Mouse (Mus musculus): ENCODE measurements around the gene Dram1.
"Not testable (repeated sequence)": the region's sequence is repeated elsewhere in the genome, so short reads cannot be mapped to it uniquely, and the experiment has no call there.

Gene Dram1

DNA sequence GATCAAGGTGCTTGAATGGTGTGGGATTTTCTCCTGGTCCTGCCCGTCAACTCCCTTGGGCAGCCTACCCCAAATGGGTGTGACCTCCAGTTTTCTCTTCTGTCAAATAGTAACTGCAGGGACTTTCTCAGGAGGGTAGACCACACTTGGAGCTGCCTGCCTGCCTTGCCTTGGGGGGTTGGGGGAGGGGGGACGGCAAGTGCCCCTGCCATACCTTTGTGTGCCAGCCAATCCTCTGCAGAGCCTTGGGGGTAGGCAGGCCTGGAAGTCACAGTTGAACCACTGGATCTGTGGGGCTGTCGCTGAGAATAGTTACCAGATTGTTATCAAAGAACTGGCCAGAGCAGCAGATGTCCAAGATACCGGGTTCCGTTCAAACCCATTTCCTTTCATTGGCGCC, 7.4 kb upstream of the Dram1 start:
- no peak for DNase-seq (ENCODE audit: low read depth, low spot score)

DNA sequence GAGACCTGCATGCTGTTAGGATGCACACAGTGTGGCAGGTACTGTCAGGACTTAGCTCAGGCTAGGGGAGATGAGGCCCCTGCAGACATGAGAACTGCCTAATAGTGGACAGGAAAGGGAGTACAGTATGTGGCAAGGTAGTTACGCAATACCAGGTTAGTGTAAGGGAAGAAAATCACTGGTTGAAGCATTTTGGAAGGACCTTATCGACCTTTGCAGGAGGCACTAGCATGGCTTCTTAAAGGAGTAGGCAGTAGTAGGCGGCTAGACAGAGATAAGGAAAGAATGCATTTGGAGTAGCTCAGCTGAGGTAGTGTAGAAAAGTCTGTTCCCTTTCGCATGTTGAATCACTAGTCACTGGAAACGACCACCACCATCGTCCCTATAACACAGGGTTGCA, 6.9 kb upstream of the Dram1 start:
- DNase-seq (ENCODE audit: low read depth, low spot score), result no peak

DNA sequence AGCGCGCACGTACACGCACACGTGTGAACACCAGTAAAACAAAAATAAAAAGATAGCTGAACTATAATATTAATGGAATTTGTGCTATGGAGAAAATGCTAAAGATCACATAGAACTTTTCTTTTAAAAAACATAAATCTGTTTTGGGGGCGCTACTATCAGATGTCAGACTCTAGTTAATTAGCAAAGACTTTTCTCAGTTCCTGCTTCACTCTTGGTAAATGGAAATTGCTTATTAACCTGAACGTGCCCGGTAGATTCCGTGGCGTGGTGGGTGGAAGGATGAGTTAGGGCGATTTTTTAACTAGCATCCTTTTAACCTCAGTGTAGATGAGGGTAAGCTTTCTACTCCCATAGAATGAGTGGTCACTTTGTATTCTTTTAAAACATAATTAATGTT, 6.4 kb upstream of the Dram1 start:
- DNase-seq (ENCODE audit: low read depth, low spot score), result no peak

DNA sequence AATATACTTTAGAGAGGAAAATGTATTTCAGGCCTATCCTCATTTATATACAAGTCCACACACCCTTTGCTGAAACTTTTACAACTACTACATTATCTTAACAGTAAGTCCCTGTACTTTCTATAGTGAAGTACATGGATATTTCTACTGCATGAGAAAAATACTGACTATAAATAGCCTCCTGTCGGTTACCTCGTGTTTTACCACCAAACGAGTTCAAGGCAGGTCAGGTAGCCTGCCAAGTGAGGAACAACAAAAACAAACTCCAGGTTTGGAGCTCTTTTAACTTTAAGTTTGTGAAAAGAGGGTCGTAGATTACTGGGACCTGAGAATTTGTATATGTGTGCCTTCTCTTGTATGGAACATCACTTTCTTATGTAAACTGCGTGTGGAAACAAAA, 5.2 kb upstream of the Dram1 start:
- no peak for DNase-seq (ENCODE audit: low read depth, low spot score)

DNA sequence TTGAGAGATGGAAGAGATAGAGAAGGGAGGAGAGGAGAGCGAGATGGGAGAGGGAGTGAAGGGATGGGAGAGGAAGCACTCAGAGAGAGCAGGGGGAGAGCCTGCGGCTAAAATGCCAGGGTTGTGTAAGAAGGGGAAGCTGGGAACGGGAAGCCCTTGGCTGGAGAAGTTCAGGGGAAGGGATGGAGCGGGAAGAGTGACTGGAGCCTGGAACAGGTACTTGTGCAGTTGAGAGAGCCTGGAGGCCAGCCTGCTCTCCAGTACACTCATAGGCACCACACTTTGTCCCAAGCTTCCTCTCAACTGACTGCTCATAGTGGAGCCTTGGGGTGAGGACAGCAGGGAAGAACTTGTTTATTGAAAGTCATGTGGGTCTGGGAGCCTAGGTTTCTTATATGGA, 4.6 kb upstream of the Dram1 start:
- no peak for DNase-seq (ENCODE audit: low read depth, low spot score)

DNA sequence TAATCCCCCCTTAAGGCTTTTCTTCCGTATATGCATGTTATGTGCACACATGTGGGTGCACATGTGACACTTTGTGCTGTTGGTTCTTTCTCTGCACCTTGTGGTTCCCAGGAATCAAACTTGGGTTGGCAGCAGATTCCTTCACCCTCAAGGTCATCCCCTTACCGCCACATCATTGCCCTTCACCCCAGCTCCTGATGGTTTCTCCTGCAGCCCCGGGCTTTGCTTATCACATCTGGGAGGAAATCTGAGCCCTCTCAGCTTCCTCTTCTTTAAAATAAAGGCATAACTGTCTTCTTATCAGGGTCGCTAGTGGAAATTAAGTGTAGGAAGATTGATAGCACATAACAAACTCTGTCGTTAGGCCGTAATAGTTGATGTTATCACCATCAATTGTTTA, 3.1 kb upstream of the Dram1 start:
- DNase-seq (ENCODE audit: low read depth, low spot score), result no peak

DNA sequence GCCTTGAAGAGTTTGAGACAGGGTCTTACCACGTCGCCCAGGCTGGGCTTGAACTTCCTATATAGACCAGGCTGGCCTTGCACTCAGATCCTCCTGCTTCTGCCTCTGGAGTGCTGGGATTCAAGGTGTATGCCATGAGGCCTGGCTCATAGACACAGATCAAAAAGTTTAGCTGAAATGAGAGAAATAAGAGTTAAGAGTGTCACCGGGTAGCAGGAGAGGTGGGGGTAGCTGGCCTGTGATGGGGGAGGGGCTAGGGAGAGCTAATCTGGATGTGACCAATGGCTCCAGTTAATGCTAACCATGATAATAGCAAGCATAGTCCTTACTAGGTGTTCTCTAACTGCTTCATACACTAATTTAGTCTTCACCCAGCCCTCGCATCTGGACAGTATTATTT, 2.4 kb upstream of the Dram1 start:
- DNase-seq (ENCODE audit: low read depth, low spot score), result no peak

DNA sequence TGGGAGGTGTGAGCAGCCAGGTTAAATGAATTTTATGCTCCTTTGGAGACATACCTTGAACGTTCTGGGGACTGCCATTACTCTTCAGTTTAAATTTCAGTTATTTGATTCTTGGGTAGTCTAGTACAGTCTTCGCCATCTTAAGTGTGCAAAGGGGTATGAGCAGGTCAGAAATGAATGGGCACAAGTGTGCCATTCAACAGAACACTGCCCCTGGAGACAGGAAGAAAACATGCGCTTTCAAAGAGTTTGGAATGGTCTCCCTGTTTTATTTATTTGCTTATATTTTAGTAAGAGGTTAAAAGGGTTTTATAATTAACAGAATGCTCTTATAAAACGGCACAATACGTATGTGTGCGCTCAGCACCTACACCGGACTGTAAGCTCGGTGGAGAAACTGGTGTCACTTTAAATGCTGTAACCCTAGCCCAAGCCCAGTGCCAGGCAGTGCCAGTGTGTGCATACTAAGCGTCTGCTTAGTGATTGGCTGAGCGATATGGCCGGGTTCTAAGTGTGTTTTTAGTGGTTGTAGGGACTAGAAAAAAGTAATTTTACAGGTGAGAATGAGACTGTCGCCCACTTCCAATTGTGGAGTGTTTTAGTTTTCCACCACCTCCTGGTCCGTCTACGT, 1.7 kb upstream of the Dram1 start:
- DNase-seq (ENCODE audit: low read depth, low spot score), result no peak

DNA sequence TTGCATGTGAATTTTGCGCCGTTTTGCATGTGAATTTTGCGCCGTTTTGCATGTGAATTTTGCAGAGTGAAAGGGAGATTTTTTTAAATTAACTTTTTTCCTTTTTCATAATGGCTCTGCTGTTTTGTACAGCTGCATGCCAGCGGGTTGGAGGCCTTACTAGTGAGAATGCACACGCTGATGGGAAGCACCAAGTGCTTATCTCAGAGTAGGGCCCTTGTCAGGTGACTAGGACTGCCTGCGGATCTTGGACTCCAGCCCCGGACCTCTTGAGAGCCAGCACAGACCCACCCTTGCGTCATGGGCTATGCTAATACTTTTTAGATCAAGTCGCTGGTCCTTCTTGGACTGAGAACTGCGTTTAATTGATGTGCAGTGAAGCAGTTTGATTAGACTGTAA, 1.1 kb upstream of the Dram1 start:
- no peak for DNase-seq (ENCODE audit: low read depth, low spot score)

DNA sequence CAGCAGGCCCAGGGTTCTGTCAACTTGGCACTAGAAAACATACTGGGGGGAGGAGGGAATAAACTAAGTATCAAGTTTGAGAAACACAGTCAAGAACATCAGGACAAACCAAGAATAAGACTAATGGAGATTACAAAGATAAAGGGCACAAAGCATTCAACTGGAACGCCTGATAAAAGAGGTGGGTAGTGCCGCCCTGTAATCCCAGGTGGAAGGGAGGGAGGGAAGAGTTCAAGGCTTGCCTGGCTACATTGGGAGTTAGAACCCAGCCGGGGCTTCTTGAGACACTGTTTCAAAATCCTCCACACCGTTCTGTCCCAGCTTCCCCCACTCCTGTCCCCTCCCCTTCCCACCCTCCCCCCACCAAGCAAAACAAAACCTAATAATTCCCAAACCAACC, 1.2 kb downstream of the Dram1 start:
- no peak for DNase-seq (ENCODE audit: low read depth, low spot score)

DNA sequence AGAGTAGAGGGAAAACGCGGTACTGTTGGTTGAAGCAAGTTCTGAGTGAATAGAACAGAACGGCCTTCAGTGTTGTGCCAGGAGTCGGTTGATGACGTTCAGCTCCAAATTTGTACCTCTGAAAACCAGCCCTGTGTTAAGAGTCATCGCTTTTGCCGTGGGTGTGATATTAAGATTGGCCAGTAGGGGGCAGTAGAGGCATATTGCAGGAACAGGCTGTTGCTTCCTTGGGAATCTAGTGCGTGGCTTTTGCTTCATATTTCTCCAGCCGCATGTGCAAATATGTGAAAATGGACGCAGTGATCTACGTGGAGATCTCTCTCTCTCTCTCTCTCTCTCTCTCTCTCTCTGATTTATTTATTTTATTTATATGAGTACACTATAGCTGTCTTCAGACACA, 2.1 kb downstream of the Dram1 start:
- DNase-seq (ENCODE audit: low read depth, low spot score), result peak; percentile 83

DNA sequence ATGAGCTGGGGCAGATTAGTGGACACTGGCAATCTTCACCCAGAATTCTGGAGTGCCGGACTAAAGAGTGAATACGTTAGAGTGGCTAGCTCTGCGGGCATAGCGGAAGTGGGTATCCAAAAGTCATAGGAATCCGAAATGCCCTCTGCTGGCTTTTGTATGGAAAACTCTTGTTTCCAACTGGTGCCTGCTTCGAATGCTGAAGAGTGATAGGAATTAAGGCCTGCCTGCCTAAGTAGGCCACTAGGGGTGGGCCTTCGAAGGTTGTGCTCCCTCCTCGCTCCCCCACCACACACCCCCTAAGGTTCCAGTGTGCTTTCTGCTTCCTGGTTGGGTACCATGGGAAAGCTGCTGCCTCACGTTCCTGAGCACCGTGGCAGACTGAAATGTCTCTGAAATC, 3.9 kb downstream of the Dram1 start:
- DNase-seq (ENCODE audit: low read depth, low spot score), result no peak

DNA sequence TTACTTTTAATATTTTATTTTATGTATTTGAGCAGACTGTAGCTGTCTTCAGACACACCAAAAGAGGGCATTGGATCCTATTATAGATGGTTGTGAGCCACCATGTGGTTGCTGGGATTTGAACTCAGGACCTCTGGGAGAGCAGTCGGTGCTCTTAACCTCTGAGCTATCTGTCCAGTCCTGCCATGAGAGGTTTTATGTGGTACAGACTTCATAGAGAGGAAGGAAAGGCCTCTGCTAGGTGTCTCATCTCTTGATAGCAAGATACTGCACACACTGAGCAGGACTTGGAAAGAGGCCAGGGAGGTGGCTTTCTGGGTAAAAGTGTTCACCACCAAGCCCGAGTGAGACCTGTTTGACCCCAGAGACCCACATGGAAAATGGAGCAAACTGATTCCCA, 5.9 kb downstream of the Dram1 start:
- DNase-seq (ENCODE audit: low read depth, low spot score), result not testable (repeated sequence)

DNA sequence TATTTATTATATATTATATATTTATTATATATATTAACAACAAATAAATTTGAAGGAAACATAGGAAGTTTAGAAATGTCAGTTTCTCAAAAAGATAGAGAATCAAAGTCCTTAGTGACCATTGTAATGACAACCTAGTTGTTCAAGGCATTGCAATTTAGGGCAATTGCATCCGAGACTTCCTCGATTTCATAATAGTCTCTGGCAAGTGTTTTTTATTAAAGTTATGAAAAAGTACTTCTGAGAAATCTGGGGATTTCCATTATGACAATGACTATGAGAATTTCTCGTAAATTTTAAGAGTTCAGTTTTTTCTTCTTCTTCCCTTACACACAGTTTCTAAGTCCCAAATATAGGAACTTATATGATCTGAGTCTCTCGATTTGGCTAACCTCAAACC, 6.4 kb downstream of the Dram1 start:
- no peak for DNase-seq (ENCODE audit: low read depth, low spot score)

DNA sequence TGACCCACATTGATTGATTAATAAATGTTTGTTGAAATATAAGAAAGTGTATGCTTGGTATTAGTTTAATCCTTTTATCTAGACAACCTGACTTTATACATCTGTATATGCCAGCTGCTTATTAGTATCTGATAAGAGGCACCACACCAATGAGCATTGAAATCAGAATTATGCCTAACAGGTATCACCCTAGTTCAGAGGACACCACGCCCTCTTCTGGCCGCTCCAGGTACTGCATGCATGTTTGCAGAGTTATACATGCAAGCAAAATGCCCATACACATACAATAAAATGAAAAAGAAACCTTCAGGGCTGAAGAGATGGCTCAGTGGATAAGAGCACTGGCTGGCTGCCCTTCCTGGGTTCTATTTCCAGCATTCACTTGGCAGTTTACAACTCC, 7.1 kb downstream of the Dram1 start:
- DNase-seq (ENCODE audit: low read depth, low spot score), result peak; percentile 36

DNA sequence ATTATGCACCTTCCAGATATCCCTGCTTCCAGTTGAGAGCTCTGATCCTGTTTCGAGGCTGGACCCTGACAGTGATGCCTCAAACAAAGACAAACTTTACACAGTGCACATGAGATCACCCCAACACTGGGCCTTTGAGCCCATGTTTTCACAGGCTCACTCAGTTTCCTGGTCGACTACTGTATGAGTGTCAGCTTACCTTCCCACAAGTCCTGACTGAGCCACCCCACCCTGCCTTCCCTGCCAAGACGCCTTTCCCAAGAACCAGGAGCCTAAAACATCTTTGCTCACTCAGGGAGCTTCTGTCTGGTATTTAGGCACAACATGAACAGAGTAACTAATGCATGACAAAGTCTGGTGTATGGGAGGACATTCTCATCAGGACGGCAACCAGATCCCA, 9.6 kb downstream of the Dram1 start:
- DNase-seq (ENCODE audit: low read depth, low spot score), result no peak

DNA sequence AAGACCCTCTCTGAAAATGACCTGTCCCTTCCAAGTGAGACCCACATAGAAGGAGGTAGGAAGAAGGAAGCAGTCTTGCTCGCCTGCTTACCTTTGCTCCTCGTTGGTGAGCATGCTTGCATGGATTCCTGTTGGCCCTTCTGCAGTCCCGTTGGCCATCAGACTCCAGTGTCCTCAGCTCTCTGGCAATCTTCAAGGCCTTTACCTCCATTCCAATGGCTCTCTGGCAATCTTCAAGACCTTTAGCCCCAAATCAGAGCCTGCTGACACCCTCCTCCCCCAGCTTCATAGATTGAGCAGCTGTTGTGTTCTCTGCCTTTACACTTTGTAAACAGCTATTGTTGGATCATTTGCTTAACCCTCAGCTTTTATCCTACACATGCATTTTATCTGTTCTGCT, 14.7 kb downstream of the Dram1 start:
- no peak for DNase-seq (ENCODE audit: low read depth, low spot score)

DNA sequence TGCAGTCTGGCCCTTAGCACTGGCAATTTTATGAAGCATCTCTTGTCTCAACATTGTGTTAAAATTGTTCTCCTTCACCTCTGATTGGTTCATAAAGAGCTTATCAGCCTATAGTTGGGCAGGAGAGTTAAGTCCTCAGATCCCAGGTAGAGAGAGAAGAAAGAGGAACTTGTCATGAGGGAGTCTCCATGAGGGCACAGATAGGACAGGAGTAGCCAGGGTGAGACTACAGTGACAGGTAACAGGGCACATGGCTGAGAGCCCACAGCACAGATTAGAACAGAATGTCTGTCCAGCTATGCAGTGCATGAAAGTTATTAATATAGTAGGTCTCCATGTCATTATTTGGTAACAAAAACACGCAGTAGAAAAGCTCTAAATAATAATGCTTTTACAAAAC, 16.7 kb downstream of the Dram1 start:
- no peak for DNase-seq (ENCODE audit: low read depth, low spot score)

DNA sequence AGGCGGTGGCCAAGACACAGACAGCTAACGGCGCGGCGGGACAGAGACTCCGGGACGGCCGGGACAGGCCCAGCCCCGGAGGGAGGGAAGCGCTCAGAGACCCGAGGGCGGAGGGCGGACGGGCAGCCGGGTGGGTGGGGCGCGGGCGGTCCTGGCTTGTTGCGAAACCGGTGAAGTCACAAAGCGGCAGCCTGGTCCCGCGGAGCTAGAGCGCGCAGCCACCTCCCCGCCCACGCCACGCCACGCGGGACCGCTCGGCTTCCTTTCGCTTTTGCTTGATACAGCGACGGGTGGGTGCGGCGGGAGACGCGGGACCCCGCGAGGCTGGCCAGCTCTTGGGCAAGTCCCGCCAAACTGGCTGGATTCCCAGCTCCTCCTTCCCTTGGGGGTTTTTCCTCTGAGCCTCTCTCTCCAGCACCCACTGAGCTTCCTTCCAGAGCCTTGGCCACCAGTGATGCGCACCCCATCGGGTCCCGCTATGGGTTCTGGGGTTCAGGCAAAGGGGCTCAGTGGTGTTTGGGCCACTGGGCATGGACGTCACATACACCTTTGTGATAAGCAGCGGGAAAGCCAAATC, 21.8 kb downstream of the Dram1 start:
- peak; percentile 85 for DNase-seq (ENCODE audit: low read depth, low spot score)

DNA sequence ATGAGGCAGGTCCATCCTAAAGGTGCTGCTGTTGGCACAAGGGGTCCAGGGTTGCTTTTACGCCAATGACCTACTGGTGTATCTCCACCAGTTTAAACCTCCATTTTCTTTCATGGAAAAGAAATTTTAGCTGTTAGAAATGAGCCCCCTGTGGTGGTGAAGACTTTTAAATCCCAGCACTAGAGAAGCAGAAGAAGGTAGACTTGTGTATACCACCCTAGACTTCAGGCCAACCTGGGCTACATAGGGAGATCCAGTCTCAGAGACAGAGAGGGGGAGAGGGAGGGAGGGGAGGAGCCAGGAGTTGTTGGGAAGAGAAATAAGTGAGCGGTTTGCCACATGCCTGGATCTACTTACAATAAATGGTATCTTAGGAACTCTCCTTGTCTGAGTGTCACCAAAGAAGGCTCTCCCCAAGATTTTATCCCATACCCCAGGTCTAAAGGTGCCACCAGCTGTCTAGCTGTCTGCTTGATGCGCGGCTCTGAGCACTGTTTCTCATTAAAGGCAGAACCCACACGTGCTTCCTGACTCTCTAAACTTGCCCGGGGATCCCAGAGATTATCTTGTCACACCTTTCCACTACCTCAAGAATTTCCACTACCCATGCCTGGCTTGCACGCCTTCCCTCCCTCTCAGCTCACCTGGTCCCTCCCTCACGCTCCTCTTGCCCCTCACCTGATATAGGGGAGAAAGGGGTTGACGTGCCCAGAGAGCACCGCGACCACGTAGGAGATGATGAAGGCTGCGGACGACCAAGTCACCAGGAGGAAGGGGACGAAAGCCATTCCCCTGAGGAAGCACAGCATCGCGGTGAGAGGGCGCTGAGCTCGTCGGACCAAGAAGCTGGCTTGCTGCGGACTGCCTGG, 22.5 kb downstream of the Dram1 start:
- DNase-seq (ENCODE audit: low read depth, low spot score), result no peak

DNA sequence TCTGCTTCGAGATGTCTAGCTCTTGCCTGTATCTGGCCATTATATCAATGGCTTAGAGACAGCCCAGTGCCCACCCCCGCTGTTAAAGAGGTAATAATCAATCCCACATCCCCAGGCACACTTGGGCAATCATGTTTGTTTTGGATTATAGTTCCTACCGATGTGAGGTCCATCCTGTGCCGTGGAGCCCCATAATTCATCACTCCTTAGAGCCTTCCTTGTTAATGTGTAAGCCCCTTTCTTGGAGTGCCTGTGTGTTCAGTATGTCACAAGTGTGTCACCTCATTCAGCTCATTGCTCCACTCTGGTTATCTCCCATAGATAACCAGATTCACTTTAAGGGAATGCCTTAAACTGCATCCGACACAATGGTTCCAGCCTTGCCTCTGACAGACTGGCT, 24.3 kb downstream of the Dram1 start:
- DNase-seq (ENCODE audit: low read depth, low spot score), result no peak

DNA sequence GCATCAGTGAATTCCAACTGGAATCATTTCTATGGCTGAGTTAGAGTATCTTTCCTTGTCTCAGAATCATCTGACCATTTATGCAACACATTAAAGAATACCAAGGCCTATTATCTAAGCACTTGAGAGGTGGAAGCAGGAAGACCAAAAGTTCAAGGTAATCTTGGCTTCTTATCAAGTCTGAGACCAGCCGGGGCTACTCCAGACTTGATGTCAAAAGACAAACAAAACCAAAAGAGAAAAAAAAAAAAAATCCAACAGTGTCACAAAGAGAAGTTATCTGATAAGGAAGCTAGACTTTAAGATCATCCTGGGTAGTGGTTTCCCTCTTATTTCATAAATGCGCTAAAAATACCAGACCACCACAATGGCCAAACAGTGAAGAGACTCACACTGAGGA, 26.3 kb downstream of the Dram1 start:
- no peak for DNase-seq (ENCODE audit: low read depth, low spot score)

DNA sequence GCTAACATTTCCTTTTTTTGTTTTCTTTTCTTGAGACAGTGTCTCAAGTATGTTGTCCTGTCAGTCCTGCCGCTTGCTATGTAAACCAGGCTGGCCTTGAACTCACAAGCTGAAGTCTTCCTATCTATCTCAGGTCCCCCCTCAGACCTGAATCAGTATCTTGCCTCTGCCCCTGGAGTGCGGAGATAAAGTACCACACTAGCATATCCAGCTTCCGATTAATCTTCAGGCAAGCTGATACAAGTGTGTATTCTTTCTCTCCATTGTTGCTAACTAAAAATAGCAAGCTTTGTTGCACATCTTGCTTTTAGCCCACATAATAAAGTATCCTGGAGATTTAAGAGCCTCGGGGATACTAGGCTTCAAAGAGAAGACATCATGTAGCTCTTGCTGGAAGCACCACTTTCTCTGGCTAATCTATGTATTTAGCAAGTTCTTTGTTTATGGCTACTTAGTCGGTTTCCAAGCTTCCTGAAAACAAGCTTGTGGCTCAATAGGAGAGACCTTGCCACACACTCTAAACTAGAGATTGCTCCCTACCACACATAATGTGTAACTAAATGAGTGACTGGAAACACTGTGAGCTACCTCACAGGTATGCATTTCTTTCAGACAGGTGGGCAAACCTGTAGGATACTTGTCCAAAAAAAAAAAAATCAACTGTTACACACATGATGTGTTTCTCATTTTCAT, 27.3 kb downstream of the Dram1 start:
- DNase-seq (ENCODE audit: low read depth, low spot score), result no peak
